10 mouse cellular contexts compared by ENCODE assay signal in genomic region chr19:5071077-5071476, GRCm38 (mm10). TPM values are rescaled to one million over a fixed set of nuclear protein-coding genes. Genes with fewer than 3 reads are reported as not detected.
DNase-seq lines count a peak whose midpoint lies in the region; ATAC-seq lines count a peak whose summit lies in the region.
"Had no signal": no experiment of that assay in that cellular context is flagged by ENCODE, and none has a peak within 500 bp of the region (broad histone marks: within the 10 kb centered on the region; RNA-seq: fewer than 3 reads in every experiment).

No protein-coding gene starts in this region.

- peak overlapping the region; percentile 86 for H3K27ac ChIP-seq in heart, embryonic 10.5 days
- H3K27ac ChIP-seq in embryonic facial prominence, embryonic 10.5 days (replicated peaks), result peak overlapping the region; percentile 93
- H3K27ac ChIP-seq in hindbrain, embryonic 16.5 days (ENCODE audit: low read depth, low read length), result peak overlapping the region; percentile 54
- H3K27ac ChIP-seq in midbrain, embryonic 15.5 days, result peak overlapping the region; percentile 39; the same call in 1 of the 2 replicates

- 7% methylated on average over 11 of the region's 11 CpGs for WGBS in heart, embryonic 10.5 days
- 2% methylated on average over 11 of the region's 11 CpGs for WGBS in embryonic facial prominence, embryonic 10.5 days
- WGBS in hindbrain, embryonic 16.5 days, result 10% methylated on average over 11 of the region's 11 CpGs
- 5% methylated on average over 11 of the region's 11 CpGs for WGBS in midbrain, embryonic 15.5 days

- peaks cover 51% of the 10 kb centered on the region for H3K27me3 ChIP-seq in heart, embryonic 10.5 days (ENCODE audit: insufficient read depth, poor library complexity, severe bottlenecking)
- H3K27me3 ChIP-seq in embryonic facial prominence, embryonic 10.5 days (replicated peaks; ENCODE audit: low read depth, poor library complexity, severe bottlenecking), result peaks cover 60% of the 10 kb centered on the region
- peaks cover 16% of the 10 kb centered on the region for H3K27me3 ChIP-seq in hindbrain, embryonic 16.5 days (replicated peaks; ENCODE audit: control insufficient read depth, insufficient read depth, low read length)
- H3K27me3 ChIP-seq in midbrain, embryonic 15.5 days (replicated peaks), result peaks cover 37% of the 10 kb centered on the region

- peak overlapping the region; percentile 72 for H3K4me3 ChIP-seq in heart, embryonic 10.5 days
- peak overlapping the region; percentile 69 for H3K4me3 ChIP-seq in embryonic facial prominence, embryonic 10.5 days
- peak overlapping the region; percentile 45 for H3K4me3 ChIP-seq in hindbrain, embryonic 16.5 days (ENCODE audit: low read length)
- peak overlapping the region; percentile 43 for H3K4me3 ChIP-seq in midbrain, embryonic 15.5 days

- peak overlapping the region; percentile 63; the same call in 1 of the 2 replicates for H3K9ac ChIP-seq in hindbrain, embryonic 16.5 days (ENCODE audit: low read depth, low read length)
- peak overlapping the region; percentile 39 for H3K9ac ChIP-seq in midbrain, embryonic 15.5 days

- no peaks in the 10 kb centered on the region for H3K36me3 ChIP-seq in heart, embryonic 10.5 days
- H3K36me3 ChIP-seq in embryonic facial prominence, embryonic 10.5 days (replicated peaks), result no peaks in the 10 kb centered on the region
- no peaks in the 10 kb centered on the region for H3K36me3 ChIP-seq in hindbrain, embryonic 16.5 days (ENCODE audit: control insufficient read depth, insufficient read depth, low read length)
- H3K36me3 ChIP-seq in midbrain, embryonic 15.5 days (replicated peaks), result no peaks in the 10 kb centered on the region

- no peaks in the 10 kb centered on the region for H3K9me3 ChIP-seq in heart, embryonic 10.5 days
- H3K9me3 ChIP-seq in embryonic facial prominence, embryonic 10.5 days, result no peaks in the 10 kb centered on the region
- no peaks in the 10 kb centered on the region for H3K9me3 ChIP-seq in hindbrain, embryonic 16.5 days (ENCODE audit: control insufficient read depth, low read length)
- H3K9me3 ChIP-seq in midbrain, embryonic 15.5 days, result no peaks in the 10 kb centered on the region

- peaks cover 61% of the 10 kb centered on the region for H3K4me1 ChIP-seq in heart, embryonic 10.5 days
- peaks cover 67% of the 10 kb centered on the region for H3K4me1 ChIP-seq in embryonic facial prominence, embryonic 10.5 days
- peaks cover 25% of the 10 kb centered on the region for H3K4me1 ChIP-seq in hindbrain, embryonic 16.5 days (ENCODE audit: control insufficient read depth, insufficient read depth, low read depth, low read length)
- peaks cover 42% of the 10 kb centered on the region for H3K4me1 ChIP-seq in midbrain, embryonic 15.5 days

- H3K4me2 ChIP-seq in hindbrain, embryonic 16.5 days (ENCODE audit: low read length), result peak overlapping the region; percentile 81
- peak overlapping the region; percentile 83 for H3K4me2 ChIP-seq in midbrain, embryonic 15.5 days

- no peak for ATAC-seq in hindbrain, embryonic 16.5 days
- ATAC-seq in midbrain, embryonic 15.5 days (replicated peaks), result no peak

- DNase-seq in heart, embryonic 10.5 days (ENCODE audit: low spot score), result no peak
- no peak for DNase-seq in heart, postnatal 4 days
- no peak for DNase-seq in embryonic facial prominence, embryonic 10.5 days (ENCODE audit: low spot score)
- no peak for DNase-seq in adrenal gland, adult 2 months
- no peak for DNase-seq in thymus, postnatal 14 days
- DNase-seq in left cerebral cortex, adult 9 months (ENCODE audit: low spot score in 2 of 2), result no peak
- DNase-seq: adrenal gland, postnatal 14 days; B cell, adult 2 months had no signal

RNA-seq across cellular contexts. Expression of gene Cd248, which starts 3.2 kb away (rescaled TPM):
- 19.0 and 43.4 TPM in 2 replicates for polyA plus RNA-seq in heart, embryonic 10.5 days (2016; fragmentation: Nextera tagmentation; extraction: Ambion mirVana)
- total RNA-seq in heart, postnatal 4 days (2021), result 10 to 100 TPM; 25.8 to 27.1 TPM
- polyA plus RNA-seq in embryonic facial prominence, embryonic 10.5 days (2016; fragmentation: Nextera tagmentation; extraction: Ambion mirVana), result 32.3 and 37.0 TPM in 2 replicates
- polyA plus RNA-seq in hindbrain, embryonic 16.5 days (2015; fragmentation: Nextera tagmentation; extraction: Ambion mirVana), result 14.5 and 25.2 TPM in 2 replicates
- polyA plus RNA-seq in midbrain, embryonic 15.5 days (2015; fragmentation: Nextera tagmentation; extraction: Ambion mirVana), result 19.7 and 24.2 TPM in 2 replicates
- total RNA-seq in adrenal gland, adult 2 months (2021), result 10 to 100 TPM; 10.4 to 19.8 TPM
- 23.4 and 24.1 TPM in 2 replicates for polyA plus RNA-seq in adrenal gland, adult 2 months (2012; rRNA removed)

RNA-seq across cellular contexts. Expression of gene Tmem151a, which starts 14.3 kb away (rescaled TPM):
- polyA plus RNA-seq in heart, embryonic 10.5 days (2016; fragmentation: Nextera tagmentation; extraction: Ambion mirVana), result 6.4 and 7.6 TPM in 2 replicates
- 1 to 10 TPM; 3.8 to 4.1 TPM for total RNA-seq in heart, postnatal 4 days (2021)
- polyA plus RNA-seq in embryonic facial prominence, embryonic 10.5 days (2016; fragmentation: Nextera tagmentation; extraction: Ambion mirVana), result 1.4 and 1.9 TPM in 2 replicates
- 38.5 and 49.0 TPM in 2 replicates for polyA plus RNA-seq in hindbrain, embryonic 16.5 days (2015; fragmentation: Nextera tagmentation; extraction: Ambion mirVana)
- polyA plus RNA-seq in midbrain, embryonic 15.5 days (2015; fragmentation: Nextera tagmentation; extraction: Ambion mirVana), result 20.3 and 21.2 TPM in 2 replicates
- 1 to 10 TPM; 1.2 to 2.9 TPM for total RNA-seq in adrenal gland, adult 2 months (2021)
- polyA plus RNA-seq in adrenal gland, adult 2 months (2012; rRNA removed), result 4.8 and 5.0 TPM in 2 replicates

RNA-seq across cellular contexts. Expression of gene Yif1a, which starts 17.3 kb away (rescaled TPM):
- 94.9 and 104 TPM in 2 replicates for polyA plus RNA-seq in heart, embryonic 10.5 days (2016; fragmentation: Nextera tagmentation; extraction: Ambion mirVana)
- total RNA-seq in heart, postnatal 4 days (2021), result 10 to 100 TPM; 70.2 to 72.5 TPM
- polyA plus RNA-seq in embryonic facial prominence, embryonic 10.5 days (2016; fragmentation: Nextera tagmentation; extraction: Ambion mirVana), result 70.5 and 73.4 TPM in 2 replicates
- 60.7 and 65.8 TPM in 2 replicates for polyA plus RNA-seq in hindbrain, embryonic 16.5 days (2015; fragmentation: Nextera tagmentation; extraction: Ambion mirVana)
- polyA plus RNA-seq in midbrain, embryonic 15.5 days (2015; fragmentation: Nextera tagmentation; extraction: Ambion mirVana), result 43.4 and 55.8 TPM in 2 replicates
- 10 to 100 TPM; 69.5 to 82.3 TPM for total RNA-seq in adrenal gland, adult 2 months (2021)
- polyA plus RNA-seq in adrenal gland, adult 2 months (2012; rRNA removed), result 135 and 147 TPM in 2 replicates

RNA-seq across cellular contexts. Expression of gene Rin1, which starts 20.8 kb away (rescaled TPM):
- polyA plus RNA-seq in heart, embryonic 10.5 days (2016; fragmentation: Nextera tagmentation; extraction: Ambion mirVana), result 4.0 and 5.3 TPM in 2 replicates
- 1 to 10 TPM; 2.2 to 2.9 TPM for total RNA-seq in heart, postnatal 4 days (2021)
- 2.4 and 3.2 TPM in 2 replicates for polyA plus RNA-seq in embryonic facial prominence, embryonic 10.5 days (2016; fragmentation: Nextera tagmentation; extraction: Ambion mirVana)
- polyA plus RNA-seq in hindbrain, embryonic 16.5 days (2015; fragmentation: Nextera tagmentation; extraction: Ambion mirVana), result 0.64 and 0.72 TPM in 2 replicates
- 0.91 and 1.6 TPM in 2 replicates for polyA plus RNA-seq in midbrain, embryonic 15.5 days (2015; fragmentation: Nextera tagmentation; extraction: Ambion mirVana)
- 1 to 10 TPM; 3.1 to 9.6 TPM for total RNA-seq in adrenal gland, adult 2 months (2021)
- 8.8 and 11.6 TPM in 2 replicates for polyA plus RNA-seq in adrenal gland, adult 2 months (2012; rRNA removed)

RNA-seq across cellular contexts. Expression of gene Cnih2, which starts 27.2 kb away (rescaled TPM):
- polyA plus RNA-seq in heart, embryonic 10.5 days (2016; fragmentation: Nextera tagmentation; extraction: Ambion mirVana), result 4.6 and 12.7 TPM in 2 replicates
- 1 to 10 TPM; 1.8 to 2.1 TPM for total RNA-seq in heart, postnatal 4 days (2021)
- polyA plus RNA-seq in embryonic facial prominence, embryonic 10.5 days (2016; fragmentation: Nextera tagmentation; extraction: Ambion mirVana), result 28.4 and 31.7 TPM in 2 replicates
- polyA plus RNA-seq in hindbrain, embryonic 16.5 days (2015; fragmentation: Nextera tagmentation; extraction: Ambion mirVana), result 361 and 364 TPM in 2 replicates
- 480 and 492 TPM in 2 replicates for polyA plus RNA-seq in midbrain, embryonic 15.5 days (2015; fragmentation: Nextera tagmentation; extraction: Ambion mirVana)
- total RNA-seq in adrenal gland, adult 2 months (2021), result 1 to 10 TPM; 1.2 to 2.4 TPM
- 7.1 and 13.2 TPM in 2 replicates for polyA plus RNA-seq in adrenal gland, adult 2 months (2012; rRNA removed)

Comparison
In these comparisons a context has a peak if more than half of its experiments do, and no peak if none do; other contexts are left out.
1. H3K27ac ChIP-seq: peak in every context shown above with its lines; median percentile 93 in embryonic facial prominence, embryonic 10.5 days; 86 in heart, embryonic 10.5 days; 54 in hindbrain, embryonic 16.5 days; 39 in midbrain, embryonic 15.5 days.